Comparison of ENCODE assay signal across 8 mouse cellular contexts in the genomic region with DNA sequence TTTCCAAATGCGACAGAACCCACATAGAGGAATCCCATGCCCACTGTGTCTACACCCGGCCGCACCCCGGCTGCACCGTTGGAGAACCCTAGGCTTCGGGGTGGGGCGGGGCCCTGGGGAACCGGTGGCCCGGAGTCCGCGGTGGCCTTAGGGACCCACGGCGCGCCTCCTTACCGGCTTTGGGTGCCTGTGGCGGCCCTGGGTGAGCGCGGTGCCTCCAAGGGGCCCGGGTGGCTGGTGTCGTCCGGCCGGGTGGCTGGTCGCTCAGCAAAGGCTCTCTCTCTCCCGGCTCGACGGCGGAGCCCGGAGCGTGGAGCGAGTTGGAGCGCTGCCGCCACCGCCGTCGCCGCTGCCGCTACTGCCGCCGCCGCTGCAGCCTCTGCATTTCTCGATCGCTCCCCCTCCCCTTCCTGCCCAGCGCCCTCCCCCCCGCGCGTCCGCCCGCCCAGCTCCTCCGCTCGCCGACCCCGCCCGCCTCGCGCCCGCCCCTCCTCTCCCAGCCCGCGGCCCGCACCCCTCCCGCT. TPM values are rescaled to one million over a fixed set of nuclear protein-coding genes. Genes with fewer than 3 reads are reported as not detected.
DNase-seq lines count a peak whose midpoint lies in the region; ATAC-seq and TF ChIP-seq lines count a peak whose summit lies in the region.

Gene Basp1, minus strand, starts transcription at position 387 of the 524 bp plus-strand sequence.

- H3K27me3 ChIP-seq in forebrain, embryonic 16.5 days (replicated peaks; ENCODE audit: control insufficient read depth, insufficient read depth, low read length) = no peaks in the 10 kb centered on the region

- TF ChIP-seq POLR2A in bone marrow macrophage, adult 2 months (IDR thresholded peaks at IDR 0.05; ENCODE audit: borderline replicate concordance, low read depth, low read length) = no peak

- H3K4me1 ChIP-seq in bone marrow macrophage, adult 2 months (ENCODE audit: control insufficient read depth, insufficient read depth, low read length) = peaks cover 8% of the 10 kb centered on the region
- peaks cover 37% of the 10 kb centered on the region for H3K4me1 ChIP-seq in forebrain, embryonic 16.5 days (replicated peaks; ENCODE audit: control insufficient read depth, insufficient read depth, low read length)

- no peaks in the 10 kb centered on the region for H3K9me3 ChIP-seq in forebrain, embryonic 16.5 days (ENCODE audit: control insufficient read depth, low read length)

- peak; percentile 52 for ATAC-seq in forebrain, embryonic 16.5 days
- 0 out of 4 replicates have a peak, but pooled peaks have one; percentile 3 to 20 for ATAC-seq in hematopoietic stem cell, adult 5-6 weeks (replicated peaks in 1 of 2; ENCODE audit: insufficient read depth in 1 of 2, low FRiP score in 2 of 2, low TSS enrichment in 1 of 2, low read depth in 1 of 2, poor library complexity in 2 of 2, severe bottlenecking in 2 of 2)

- H3K27ac ChIP-seq in bone marrow macrophage, adult 2 months (ENCODE audit: insufficient read depth, low read depth, low read length) = peak within 1 kb of the TSS; percentile 55
- peak within 1 kb of the TSS; percentile 99 for H3K27ac ChIP-seq in forebrain, embryonic 16.5 days (ENCODE audit: low read length)

- TF ChIP-seq CTCF in bone marrow macrophage, adult 2 months (IDR thresholded peaks at IDR 0.05; ENCODE audit: low read depth, low read length) = no peak

- H3K4me3 ChIP-seq in bone marrow macrophage, adult 2 months (ENCODE audit: insufficient read depth, low read length) = peak within 1 kb of the TSS; percentile 81
- peak within 1 kb of the TSS; percentile 99 for H3K4me3 ChIP-seq in forebrain, embryonic 16.5 days (replicated peaks; ENCODE audit: low read length)

- H3K9ac ChIP-seq in forebrain, embryonic 16.5 days (replicated peaks; ENCODE audit: low read depth, low read length) = peak within 1 kb of the TSS; percentile 100

- H3K4me2 ChIP-seq in forebrain, embryonic 16.5 days (ENCODE audit: low read length) = peak within 1 kb of the TSS; percentile 76

- no peaks in the 10 kb centered on the region for H3K36me3 ChIP-seq in forebrain, embryonic 16.5 days (ENCODE audit: control insufficient read depth, insufficient read depth)

- DNase-seq in CD8-positive naive resting alpha-beta T cell, adult 2 months (ENCODE audit: low read depth in 2 of 2, low spot score in 2 of 2) = peak; percentile 23 to 27
- peak; percentile 67 to 72 for DNase-seq in layer of hippocampus, postnatal 25 days (ENCODE audit: extremely low spot score in 1 of 2, low spot score in 1 of 2)
- DNase-seq in lung, postnatal 36 days = peak; percentile 24
- peak; percentile 75 for DNase-seq in right cerebral cortex, adult 18-20 months
- peak; percentile 59 for DNase-seq in urinary bladder, postnatal 25 days (ENCODE audit: low spot score)

- WGBS in forebrain, embryonic 16.5 days = 0% methylated on average over 29 of the region's 60 CpGs

RNA-seq across cellular contexts. Expression of gene Basp1, which starts in this region (rescaled TPM):
- 237 and 240 TPM in 2 replicates for polyA plus RNA-seq in bone marrow macrophage, adult 2 months (2012; ENCODE audit: insufficient read depth, insufficient read length, missing spikeins)
- polyA plus RNA-seq in forebrain, embryonic 16.5 days (2015; fragmentation: Nextera tagmentation; extraction: Ambion mirVana) = 198 and 206 TPM in 2 replicates
- total RNA-seq in hematopoietic stem cell, adult 5-6 weeks (2017) = 33.2 and 48.4 TPM in 2 replicates
- 100 to 1,000 TPM; 666 to 703 TPM for total RNA-seq in layer of hippocampus, postnatal 25 days (2021)

Comparison
In these comparisons a context has a peak if more than half of its experiments do, and no peak if none do; other contexts are left out.
1. Peak in every context shown above with its lines: DNase-seq, ATAC-seq, H3K4me3 ChIP-seq and H3K27ac ChIP-seq.
2. RNA of gene Basp1 (total RNA-seq): 666 to 703 TPM in layer of hippocampus, postnatal 25 days; 33.2 to 48.4 TPM in hematopoietic stem cell, adult 5-6 weeks; every median in the first group is over 10 times any median in the second.
3. DNase-seq: peak in every context shown above with its lines; median percentile 75 in right cerebral cortex, adult 18-20 months; 70 in layer of hippocampus, postnatal 25 days; 59 in urinary bladder, postnatal 25 days; 25 in CD8-positive naive resting alpha-beta T cell, adult 2 months; 24 in lung, postnatal 36 days.